In the genomic region with DNA sequence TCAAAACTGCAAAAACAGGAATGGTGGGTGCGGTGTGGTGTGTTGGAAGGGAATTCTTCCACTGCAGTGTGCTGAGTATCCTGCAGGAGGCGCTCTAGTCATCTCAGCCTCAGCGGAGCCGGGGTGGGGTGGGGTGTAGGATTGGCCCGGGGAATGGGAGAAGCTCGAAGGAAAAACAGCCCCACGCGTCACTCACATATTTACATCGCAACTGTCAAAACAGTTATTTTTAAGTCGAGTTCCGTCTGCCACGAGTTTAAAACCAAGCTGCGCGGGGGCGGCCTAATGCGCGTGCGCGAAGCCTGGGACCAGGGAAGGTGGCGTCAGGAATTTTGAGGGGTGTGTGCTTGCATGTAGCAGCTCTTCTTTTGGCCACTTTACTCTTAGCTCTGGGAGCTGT, we compare ENCODE assay signal across 8 mouse cellular contexts. TPM values are rescaled to one million over a fixed set of nuclear protein-coding genes. Genes with fewer than 3 reads are reported as not detected.
A peak's percentile ranks its signal among the peaks of the same experiment; 100 is the strongest.
DNase-seq lines count a peak whose midpoint lies in the region; ATAC-seq and TF ChIP-seq lines count a peak whose summit lies in the region.

No protein-coding gene starts in this region.

- H3K9me3 ChIP-seq in forebrain, embryonic 12.5 days: no peaks in the 10 kb centered on the region
- no peaks in the 10 kb centered on the region for H3K9me3 ChIP-seq in liver, embryonic 14.5 days (ENCODE audit: control insufficient read depth, low read length)
- H3K9me3 ChIP-seq in neural tube, embryonic 12.5 days: no peaks in the 10 kb centered on the region

- H3K9ac ChIP-seq in forebrain, embryonic 12.5 days: 0 out of 2 replicates have a peak overlapping the region, but pooled peaks have one; percentile 2
- no peak overlapping the region for H3K9ac ChIP-seq in liver, embryonic 14.5 days (replicated peaks)
- no peak overlapping the region for H3K9ac ChIP-seq in neural tube, embryonic 12.5 days

- H3K36me3 ChIP-seq in forebrain, embryonic 12.5 days (replicated peaks): no peaks in the 10 kb centered on the region
- H3K36me3 ChIP-seq in liver, embryonic 14.5 days (replicated peaks; ENCODE audit: control insufficient read depth, insufficient read depth, low read depth): no peaks in the 10 kb centered on the region
- no peaks in the 10 kb centered on the region for H3K36me3 ChIP-seq in neural tube, embryonic 12.5 days

- H3K27me3 ChIP-seq in forebrain, embryonic 12.5 days: peaks cover 8% of the 10 kb centered on the region; the same call in 1 of the 2 replicates
- H3K27me3 ChIP-seq in liver, embryonic 14.5 days (ENCODE audit: control insufficient read depth, insufficient read depth, low read length): peaks cover 6% of the 10 kb centered on the region
- H3K27me3 ChIP-seq in neural tube, embryonic 12.5 days (replicated peaks): 0 out of 2 replicates have a peak, but pooled peaks cover 9% of the 10 kb centered on the region

- H3K4me3 ChIP-seq in forebrain, embryonic 12.5 days (replicated peaks): peak overlapping the region; percentile 28
- H3K4me3 ChIP-seq in liver, embryonic 14.5 days (ENCODE audit: insufficient read depth in 1 of 2, low read depth in 2 of 2, low read length in 2 of 2): peak overlapping the region in 1 of 2 experiments; percentile 28; a peak in 2 of 4 replicates
- H3K4me3 ChIP-seq in neural tube, embryonic 12.5 days: peak overlapping the region; percentile 14; the same call in 1 of the 2 replicates

- ATAC-seq in forebrain, embryonic 12.5 days (ENCODE audit: low FRiP score): 0 out of 2 replicates have a peak, but pooled peaks have one; percentile 10
- ATAC-seq in liver, embryonic 14.5 days (ENCODE audit: insufficient read depth): no peak
- ATAC-seq in neural tube, embryonic 12.5 days (ENCODE audit: low FRiP score, low read depth): 0 out of 2 replicates have a peak, but pooled peaks have one; percentile 34

- peak; percentile 81 for DNase-seq in ES-CJ7 (ENCODE audit: low read depth, low spot score)
- DNase-seq in brain, adult 2 months (ENCODE audit: low read depth, low spot score): peak; percentile 90
- DNase-seq in heart, postnatal 10 days: peak; percentile 41 to 69
- DNase-seq in layer of hippocampus, adult 11-12 months (ENCODE audit: low spot score): peak; percentile 90
- DNase-seq in liver, embryonic 14.5 days (ENCODE audit: low read depth in 3 of 3, low spot score in 3 of 3): no peak
- DNase-seq in urinary bladder, postnatal 25 days (ENCODE audit: low spot score): peak; percentile 58

- peak overlapping the region; percentile 44 for H3K4me2 ChIP-seq in forebrain, embryonic 12.5 days
- peak overlapping the region; percentile 30 for H3K4me2 ChIP-seq in liver, embryonic 14.5 days (ENCODE audit: low read depth)
- peak overlapping the region; percentile 52 for H3K4me2 ChIP-seq in neural tube, embryonic 12.5 days (replicated peaks)

- TF ChIP-seq CTCF in liver, embryonic 14.5 days (IDR thresholded peaks at IDR 0.05; ENCODE audit: low read depth): peak; percentile 78

- WGBS in forebrain, embryonic 12.5 days: 5% methylated on average over 20 of the region's 20 CpGs
- WGBS in liver, embryonic 14.5 days (ENCODE audit: insufficient replicate concordance): 4% methylated on average over 20 of the region's 20 CpGs
- WGBS in neural tube, embryonic 12.5 days: 6% methylated on average over 20 of the region's 20 CpGs

- peaks cover 59% of the 10 kb centered on the region for H3K4me1 ChIP-seq in forebrain, embryonic 12.5 days
- no peaks in the 10 kb centered on the region; a peak in 1 of 4 replicates for H3K4me1 ChIP-seq in liver, embryonic 14.5 days (replicated peaks; ENCODE audit: control insufficient read depth in 2 of 2, insufficient read depth in 2 of 2, low read length in 1 of 2)
- H3K4me1 ChIP-seq in neural tube, embryonic 12.5 days: peaks cover 31% of the 10 kb centered on the region

- no peak for TF ChIP-seq EP300 in liver, embryonic 14.5 days (IDR thresholded peaks at IDR 0.05; ENCODE audit: low read depth)

- no peak overlapping the region for H3K27ac ChIP-seq in forebrain, embryonic 12.5 days
- no peak overlapping the region for H3K27ac ChIP-seq in liver, embryonic 14.5 days
- H3K27ac ChIP-seq in neural tube, embryonic 12.5 days: no peak overlapping the region

- intact Hi-C loops in heart, postnatal 10 days (cut with DNase I): loop anchor here (2.0 kb wide), 1 partner anchor 25 kb away; no protein-coding TSS in a partner anchor

RNA-seq across cellular contexts. Expression of a gene that starts 17.3 kb away (rescaled TPM):
- 0.38 and 0.59 TPM in 2 replicates for polyA plus RNA-seq in forebrain, embryonic 12.5 days (2016; fragmentation: Nextera tagmentation; extraction: Ambion mirVana)
- not detected for total RNA-seq in heart, postnatal 10 days (2021)
- not detected in 2 replicates for polyA plus RNA-seq in liver, embryonic 14.5 days (2012; rRNA removed)
- not detected in 2 replicates for polyA plus RNA-seq in liver, embryonic 14.5 days (2014; fragmentation: Nextera tagmentation; extraction: Ambion mirVana)
- 0.74 and 0.86 TPM in 2 replicates for polyA plus RNA-seq in neural tube, embryonic 12.5 days (2016; fragmentation: Nextera tagmentation; extraction: Ambion mirVana)

RNA-seq across cellular contexts. Expression of a gene that starts 21.0 kb away (rescaled TPM):
- 5.0 and 5.7 TPM in 2 replicates for polyA plus RNA-seq in forebrain, embryonic 12.5 days (2016; fragmentation: Nextera tagmentation; extraction: Ambion mirVana)
- not detected for total RNA-seq in heart, postnatal 10 days (2021)
- 0.02 TPM in 1 of 2 replicates, not detected in the other for polyA plus RNA-seq in liver, embryonic 14.5 days (2012; rRNA removed)
- polyA plus RNA-seq in liver, embryonic 14.5 days (2014; fragmentation: Nextera tagmentation; extraction: Ambion mirVana): not detected in 2 replicates
- 3.0 and 3.7 TPM in 2 replicates for polyA plus RNA-seq in neural tube, embryonic 12.5 days (2016; fragmentation: Nextera tagmentation; extraction: Ambion mirVana)

RNA-seq across cellular contexts. Expression of a gene that starts 21.0 kb away (rescaled TPM):
- 12.3 and 14.7 TPM in 2 replicates for polyA plus RNA-seq in forebrain, embryonic 12.5 days (2016; fragmentation: Nextera tagmentation; extraction: Ambion mirVana)
- not detected for total RNA-seq in heart, postnatal 10 days (2021)
- polyA plus RNA-seq in liver, embryonic 14.5 days (2012; rRNA removed): not detected in 2 replicates
- not detected in 2 replicates for polyA plus RNA-seq in liver, embryonic 14.5 days (2014; fragmentation: Nextera tagmentation; extraction: Ambion mirVana)
- 11.7 and 11.9 TPM in 2 replicates for polyA plus RNA-seq in neural tube, embryonic 12.5 days (2016; fragmentation: Nextera tagmentation; extraction: Ambion mirVana)

Comparison
In these comparisons a context has a peak if more than half of its experiments do, and no peak if none do; other contexts are left out.
1. DNase-seq: peak in ES-CJ7 (single experiment), brain, adult 2 months (single experiment), heart, postnatal 10 days (2 of 2), layer of hippocampus, adult 11-12 months (single experiment) and urinary bladder, postnatal 25 days (single experiment); none in liver, embryonic 14.5 days (0 of 3).
2. RNA of a gene that starts 21.0 kb away (polyA plus RNA-seq): 12.3 to 14.7 TPM in forebrain, embryonic 12.5 days and 11.7 to 11.9 TPM in neural tube, embryonic 12.5 days; not detected in liver, embryonic 14.5 days; every median in the first group is over 10 times any median in the second.
3. Peak in every context shown above with its lines, with median percentiles within 50 percentile points of each other: H3K4me2 ChIP-seq.